Mouse (Mus musculus) limb, embryonic 13.5 days (tissue): ENCODE data around the gene Gemin4. TPM values are rescaled to one million over a fixed set of nuclear protein-coding genes. Genes with fewer than 3 reads are reported as not detected.

Experiments used
- ATAC-seq: fragments of 200-750 bp; cut with Nextera tagmentation; 2 replicates; pipeline ENCODE4 v1.8.0; 2017; ENCODE audit warnings: low read depth, moderate number of reproducible peaks, moderate TSS enrichment; ENCODE audit not compliant: low FRiP score
- H3K27ac ChIP-seq: fragments of 300-500 bp; sonication (generic); 2 replicates; pipeline ENCODE4 v1.5.1; 2015; ENCODE audit warnings: inconsistent platforms, mild to moderate bottlenecking, moderate library complexity
- H3K27me3 ChIP-seq: fragments of 300-500 bp; sonication (generic); 2 replicates; pipeline ENCODE4 v1.6.1; 2015; ENCODE audit warnings: mild to moderate bottlenecking, inconsistent platforms
- H3K36me3 ChIP-seq: fragments of 300-500 bp; sonication (generic); 2 replicates; pipeline ENCODE4 v1.6.1; 2015; ENCODE audit warnings: inconsistent platforms, mild to moderate bottlenecking, moderate library complexity
- H3K4me1 ChIP-seq: fragments of 300-500 bp; sonication (generic); 2 replicates; pipeline ENCODE4 v1.6.1; 2015; ENCODE audit warnings: inconsistent platforms
- H3K4me2 ChIP-seq: fragments of 300-500 bp; sonication (generic); replicated peaks from 2 replicates; pipeline ENCODE4 v1.6.1; 2015; ENCODE audit warnings: inconsistent platforms, mild to moderate bottlenecking, moderate library complexity
- H3K4me3 ChIP-seq: fragments of 300-500 bp; sonication (generic); 2 replicates; pipeline ENCODE4 v1.5.1; 2015; ENCODE audit warnings: moderate library complexity, mild to moderate bottlenecking, inconsistent platforms
- H3K9ac ChIP-seq: fragments of 300-500 bp; sonication (generic); 2 replicates; pipeline ENCODE4 v1.6.1; 2015; ENCODE audit warnings: mild to moderate bottlenecking, inconsistent platforms
- H3K9me3 ChIP-seq: fragments of 300-500 bp; sonication (generic); 2 replicates; pipeline ENCODE4 v1.6.1; 2016; ENCODE audit warnings: inconsistent platforms
- WGBS: fragments of 180-500 bp; shearing (Covaris S2); methylation state at CpG from one replicate; pipeline ENCODE4 v1.1.7; 2015; 5-methylcytosine and 5-hydroxymethylcytosine counted together
- polyA plus RNA-seq: library from polyadenylated mRNA; unstranded; fragments of >200 nt; fragmentation: Nextera tagmentation; extraction: Ambion mirVana; gene quantifications from 2 replicates; pipeline ENCODE4 v1.2.1, GENCODE M21; 2015

Gene Gemin4
- polyA plus RNA-seq, 1 experiment from 2014 or later: 35.2 TPM

- H3K36me3 ChIP-seq: peaks cover 23% of the 10 kb centered on the region
These were observed 29.8 kb upstream of the Gemin4 start for GRCm38 (mm10) chr11:76247239-76247638.

GRCm38 (mm10) chr11:76246439-76246838 lies 29.0 kb upstream of the Gemin4 start:
- no peak overlapping the region for H3K27ac ChIP-seq
- H3K9ac ChIP-seq: no peak overlapping the region
- no peak overlapping the region for H3K4me2 ChIP-seq
- no peak overlapping the region for H3K4me3 ChIP-seq
- no peaks in the 10 kb centered on the region for H3K9me3 ChIP-seq
- no peak for ATAC-seq
- H3K27me3 ChIP-seq: no peaks in the 10 kb centered on the region
- peaks cover 23% of the 10 kb centered on the region for H3K36me3 ChIP-seq
- H3K4me1 ChIP-seq: peaks cover 22% of the 10 kb centered on the region

More at GRCm38 (mm10) chr11:76247239-76247638, 29.8 kb upstream of the Gemin4 start:
- Histone ChIP-seq H3K27ac (no peak overlapping the region), H3K4me3 (no peak overlapping the region), H3K27me3 (no peaks in the 10 kb centered on the region), H3K9ac (no peak overlapping the region), H3K4me2 (no peak overlapping the region), H3K9me3 (no peaks in the 10 kb centered on the region), H3K4me1 (peaks cover 17% of the 10 kb centered on the region)
- WGBS: 45% methylated on average over 2 of the region's 2 CpGs
- no peak for ATAC-seq

GRCm38 (mm10) chr11:76243811-76244546 lies 26.5 kb upstream of the Gemin4 start:
- peak overlapping the region; percentile 92 for H3K4me2 ChIP-seq
- H3K4me1 ChIP-seq: peaks cover 22% of the 10 kb centered on the region
- ATAC-seq: no peak
- peak overlapping the region; percentile 87 for H3K9ac ChIP-seq
- peaks cover 26% of the 10 kb centered on the region for H3K36me3 ChIP-seq
- no peaks in the 10 kb centered on the region for H3K9me3 ChIP-seq
- H3K4me3 ChIP-seq: peak overlapping the region; percentile 90
- no peak overlapping the region; the same call in 1 of the 2 replicates for H3K27ac ChIP-seq
- 1% methylated on average over 34 of the region's 34 CpGs for WGBS
- no peaks in the 10 kb centered on the region for H3K27me3 ChIP-seq

GRCm38 (mm10) chr11:76242901-76243810 lies 25.7 kb upstream of the Gemin4 start, which contains the start of the genes Mrm3 and Glod4:
TSS of gene Mrm3 (plus strand) at chr11:76243715.
TSS of gene Glod4 (minus strand) at chr11:76243725.
- peak within 1 kb of the TSS; percentile 87 for H3K9ac ChIP-seq
- under 1% methylated on average over 61 of the region's 61 CpGs for WGBS
- H3K9me3 ChIP-seq: no peaks in the 10 kb centered on the region
- peaks cover 22% of the 10 kb centered on the region for H3K36me3 ChIP-seq
- H3K27me3 ChIP-seq: no peaks in the 10 kb centered on the region
- H3K4me2 ChIP-seq: peak within 1 kb of the TSS; percentile 92
- peak within 1 kb of the TSS; percentile 90 for H3K4me3 ChIP-seq
- peak within 1 kb of the TSS; percentile 78 for H3K27ac ChIP-seq
- peaks cover 22% of the 10 kb centered on the region for H3K4me1 ChIP-seq
- ATAC-seq: peak; percentile 81

GRCm38 (mm10) chr11:76239750-76240149 lies 22.3 kb upstream of the Gemin4 start:
- no peaks in the 10 kb centered on the region for H3K27me3 ChIP-seq
- H3K36me3 ChIP-seq: peaks cover 48% of the 10 kb centered on the region
- peaks cover 18% of the 10 kb centered on the region for H3K4me1 ChIP-seq
- no peaks in the 10 kb centered on the region for H3K9me3 ChIP-seq
- no peak overlapping the region for H3K4me3 ChIP-seq
- H3K4me2 ChIP-seq: no peak overlapping the region
- WGBS: 94% methylated on average over 2 of the region's 2 CpGs
- H3K9ac ChIP-seq: no peak overlapping the region
- no peak for ATAC-seq
- no peak overlapping the region for H3K27ac ChIP-seq

- H3K9me3 ChIP-seq: no peaks in the 10 kb centered on the region
- WGBS: 86% methylated on average over 3 of the region's 3 CpGs
- no peak overlapping the region for H3K27ac ChIP-seq
- H3K27me3 ChIP-seq: no peaks in the 10 kb centered on the region
- H3K4me3 ChIP-seq: no peak overlapping the region
- no peaks in the 10 kb centered on the region for H3K4me1 ChIP-seq
- ATAC-seq: no peak
- no peak overlapping the region for H3K4me2 ChIP-seq
- H3K36me3 ChIP-seq: peaks cover 77% of the 10 kb centered on the region
- no peak overlapping the region for H3K9ac ChIP-seq
These were observed 18.7 kb upstream of the Gemin4 start for GRCm38 (mm10) chr11:76236136-76236535.

- H3K4me2 ChIP-seq: no peak overlapping the region
- H3K36me3 ChIP-seq: peaks cover 55% of the 10 kb centered on the region
- no peak overlapping the region for H3K4me3 ChIP-seq
- H3K4me1 ChIP-seq: no peaks in the 10 kb centered on the region
- H3K27ac ChIP-seq: no peak overlapping the region
- no peaks in the 10 kb centered on the region for H3K9me3 ChIP-seq
- ATAC-seq: no peak
- no peaks in the 10 kb centered on the region for H3K27me3 ChIP-seq
- no peak overlapping the region for H3K9ac ChIP-seq
These were observed 7.6 kb upstream of the Gemin4 start for GRCm38 (mm10) chr11:76225051-76225450.

- ATAC-seq: no peak
- H3K9me3 ChIP-seq: no peaks in the 10 kb centered on the region
- H3K36me3 ChIP-seq: peaks cover 59% of the 10 kb centered on the region
- no peak overlapping the region for H3K4me3 ChIP-seq
- H3K9ac ChIP-seq: no peak overlapping the region
- H3K4me1 ChIP-seq: no peaks in the 10 kb centered on the region
- no peaks in the 10 kb centered on the region for H3K27me3 ChIP-seq
- no peak overlapping the region for H3K4me2 ChIP-seq
- 93% methylated on average over 5 of the region's 5 CpGs for whole genome bisulfite sequencing
- no peak overlapping the region for H3K27ac ChIP-seq
These were observed 7.2 kb upstream of the Gemin4 start for GRCm38 (mm10) chr11:76224631-76225030.

- 0 out of 2 replicates have a peak, but pooled peaks have one; percentile 13 for ATAC-seq
- Histone ChIP-seq H3K27me3 (no peaks in the 10 kb centered on the region), H3K9ac (peak overlapping the region; percentile 86), H3K27ac (peak overlapping the region; percentile 94), H3K4me2 (peak overlapping the region; percentile 71), H3K4me3 (peak overlapping the region; percentile 64), H3K4me1 (peaks cover 18% of the 10 kb centered on the region), H3K9me3 (no peaks in the 10 kb centered on the region), H3K36me3 (peaks cover 57% of the 10 kb centered on the region)
- WGBS: 2% methylated on average over 33 of the region's 33 CpGs
These were observed 629 bp downstream of the Gemin4 start for GRCm38 (mm10) chr11:76216681-76217389.

- peak overlapping the region; percentile 86 for H3K9ac ChIP-seq
- no peak for ATAC-seq
- 81% methylated on average over 5 of the region's 5 CpGs for WGBS
These were observed 1.4 kb downstream of the Gemin4 start for GRCm38 (mm10) chr11:76216049-76216540.

GRCm38 (mm10) chr11:76215011-76215410 lies 2.5 kb downstream of the Gemin4 start:
- H3K9me3 ChIP-seq: no peaks in the 10 kb centered on the region
- H3K27me3 ChIP-seq: no peaks in the 10 kb centered on the region
- no peak overlapping the region for H3K9ac ChIP-seq
- WGBS: 90% methylated on average over 2 of the region's 2 CpGs
- no peak overlapping the region for H3K4me3 ChIP-seq
- peaks cover 55% of the 10 kb centered on the region for H3K36me3 ChIP-seq
- no peak overlapping the region for H3K27ac ChIP-seq
- no peak for ATAC-seq
- H3K4me1 ChIP-seq: peaks cover 18% of the 10 kb centered on the region
- no peak overlapping the region for H3K4me2 ChIP-seq

More at GRCm38 (mm10) chr11:76216049-76216540, 1.4 kb downstream of the Gemin4 start:
- Histone ChIP-seq H3K9me3 (no peaks in the 10 kb centered on the region), H3K27me3 (no peaks in the 10 kb centered on the region), H3K4me2 (peak overlapping the region; percentile 71), H3K36me3 (peaks cover 56% of the 10 kb centered on the region), H3K4me1 (peaks cover 18% of the 10 kb centered on the region), H3K4me3 (peak overlapping the region; percentile 64), H3K27ac (peak overlapping the region; percentile 94; the same call in 1 of the 2 replicates)
